Mouse (Mus musculus): ENCODE data around the gene Gm960. TPM values are rescaled to one million over a fixed set of nuclear protein-coding genes. Genes with fewer than 3 reads are reported as not detected.

Gene Gm960
- polyA plus RNA-seq, 1 experiment from 2014 or later, result 3.2 TPM

- H3K4me2 ChIP-seq (ENCODE audit: low read length), result no peak overlapping the region
- no peak overlapping the region for H3K4me3 ChIP-seq (replicated peaks; ENCODE audit: low read depth, low read length)
- no peak for DNase-seq (ENCODE audit: low spot score)
- TF ChIP-seq CTCF (IDR thresholded peaks at IDR 0.05; ENCODE audit: low read depth), result no peak
- no peak overlapping the region for H3K9ac ChIP-seq (ENCODE audit: low read depth, low read length)
- no peak overlapping the region for H3K27ac ChIP-seq
- H3K36me3 ChIP-seq (ENCODE audit: insufficient read depth, low read length), result no peaks in the 10 kb centered on the region
- no peak for ATAC-seq (replicated peaks; ENCODE audit: low FRiP score, low read depth)
- H3K9me3 ChIP-seq (replicated peaks; ENCODE audit: low read length), result no peaks in the 10 kb centered on the region
- H3K27me3 ChIP-seq (ENCODE audit: insufficient read depth, low read length), result no peaks in the 10 kb centered on the region
- 77% methylated on average over 5 of the region's 5 CpGs for WGBS
- H3K4me1 ChIP-seq (replicated peaks; ENCODE audit: insufficient read depth, low read length), result no peaks in the 10 kb centered on the region
These were observed 119.2 kb downstream of the Gm960 start for GRCm38 (mm10) chr19:4579296-4579695.

- Histone ChIP-seq H3K9ac (ENCODE audit: low read depth, low read length) (no peak overlapping the region), H3K27me3 (ENCODE audit: insufficient read depth, low read length) (no peaks in the 10 kb centered on the region), H3K4me1 (replicated peaks; ENCODE audit: insufficient read depth, low read length) (no peaks in the 10 kb centered on the region), H3K9me3 (replicated peaks; ENCODE audit: low read length) (no peaks in the 10 kb centered on the region), H3K4me2 (ENCODE audit: low read length) (no peak overlapping the region), H3K27ac (no peak overlapping the region), H3K36me3 (ENCODE audit: insufficient read depth, low read length) (no peaks in the 10 kb centered on the region), H3K4me3 (replicated peaks; ENCODE audit: low read depth, low read length) (no peak overlapping the region)
- DNase-seq (ENCODE audit: low spot score) (no peak), ATAC-seq (replicated peaks; ENCODE audit: low FRiP score, low read depth) (no peak)
- 59% methylated on average over 2 of the region's 2 CpGs for WGBS
- no peak for TF ChIP-seq CTCF (IDR thresholded peaks at IDR 0.05; ENCODE audit: low read depth)
These were observed 119.7 kb downstream of the Gm960 start for GRCm38 (mm10) chr19:4578799-4579198.

Small RNA genes lying within 50 kb of the gene (microRNA-seq; reads per million reads assigned to microRNA genes)
- gene Mir6986, result not detected

Other genes starting within 250 kb of the Gm960 start
- 1.5 and 1.8 TPM in 2 replicates for gene Syt12, start 221.2 kb downstream of the Gm960 start, polyA plus RNA-seq (2015; fragmentation: Nextera tagmentation; extraction: Ambion mirVana)
- 0.57 and 0.61 TPM in 2 replicates for gene 2010003K11Rik, start 200.1 kb downstream of the Gm960 start, polyA plus RNA-seq (2015; fragmentation: Nextera tagmentation; extraction: Ambion mirVana)
- gene Pcx, start 188.2 kb downstream of the Gm960 start, polyA plus RNA-seq (2015; fragmentation: Nextera tagmentation; extraction: Ambion mirVana), result 57.6 and 66.9 TPM in 2 replicates
- gene Lrfn4, start 83.0 kb downstream of the Gm960 start, polyA plus RNA-seq (2015; fragmentation: Nextera tagmentation; extraction: Ambion mirVana), result 6.6 and 8.4 TPM in 2 replicates
- gene Rce1, start 73.0 kb downstream of the Gm960 start, polyA plus RNA-seq (2015; fragmentation: Nextera tagmentation; extraction: Ambion mirVana), result 65.1 and 66.9 TPM in 2 replicates
- 2.6 and 3.0 TPM in 2 replicates for gene Sptbn2, start 12.5 kb upstream of the Gm960 start, polyA plus RNA-seq (2015; fragmentation: Nextera tagmentation; extraction: Ambion mirVana)
- 44.9 and 47.2 TPM in 2 replicates for gene Rbm4b, start 57.8 kb upstream of the Gm960 start, polyA plus RNA-seq (2015; fragmentation: Nextera tagmentation; extraction: Ambion mirVana)
- gene Rbm4, start 95.2 kb upstream of the Gm960 start, polyA plus RNA-seq (2015; fragmentation: Nextera tagmentation; extraction: Ambion mirVana), result 39.2 and 40.8 TPM in 2 replicates
- 24.4 and 27.3 TPM in 2 replicates for gene Gm21992, start 112.9 kb upstream of the Gm960 start, polyA plus RNA-seq (2015; fragmentation: Nextera tagmentation; extraction: Ambion mirVana)
- 43.8 and 48.8 TPM in 2 replicates for gene Rbm14, start 113.0 kb upstream of the Gm960 start, polyA plus RNA-seq (2015; fragmentation: Nextera tagmentation; extraction: Ambion mirVana)
- gene Ccs, start 140.7 kb upstream of the Gm960 start, polyA plus RNA-seq (2015; fragmentation: Nextera tagmentation; extraction: Ambion mirVana), result 72.9 and 82.1 TPM in 2 replicates
- 0.04 TPM in 1 of 2 replicates, not detected in the other for gene Ccdc87, start 140.7 kb upstream of the Gm960 start, polyA plus RNA-seq (2015; fragmentation: Nextera tagmentation; extraction: Ambion mirVana)
- 79.8 and 80.6 TPM in 2 replicates for gene Ctsf, start 156.5 kb upstream of the Gm960 start, polyA plus RNA-seq (2015; fragmentation: Nextera tagmentation; extraction: Ambion mirVana)
- 4.0 and 4.1 TPM in 2 replicates for gene Actn3, start 179.2 kb upstream of the Gm960 start, polyA plus RNA-seq (2015; fragmentation: Nextera tagmentation; extraction: Ambion mirVana)
- gene Zdhhc24, start 180.0 kb upstream of the Gm960 start, polyA plus RNA-seq (2015; fragmentation: Nextera tagmentation; extraction: Ambion mirVana), result 8.7 and 9.5 TPM in 2 replicates
- gene Bbs1, start 208.0 kb upstream of the Gm960 start, polyA plus RNA-seq (2015; fragmentation: Nextera tagmentation; extraction: Ambion mirVana), result 4.9 and 5.0 TPM in 2 replicates
- gene Dpp3, start 229.6 kb upstream of the Gm960 start, polyA plus RNA-seq (2015; fragmentation: Nextera tagmentation; extraction: Ambion mirVana), result 61.7 and 69.2 TPM in 2 replicates
- gene Peli3, start 244.5 kb upstream of the Gm960 start, polyA plus RNA-seq (2015; fragmentation: Nextera tagmentation; extraction: Ambion mirVana), result 1.5 and 1.9 TPM in 2 replicates

All from kidney, postnatal 0 days (tissue).